Mouse (Mus musculus): Measurements from ENCODE around the gene Ift80. TPM values are rescaled to one million over a fixed set of nuclear protein-coding genes. Genes with fewer than 3 reads are reported as not detected.
"Not testable (repeated sequence)": the region's sequence is repeated elsewhere in the genome, so short reads cannot be mapped to it uniquely, and the experiment has no call there.

Gene Ift80
- polyA plus RNA-seq, 1 experiment from 2014 or later, result 7.1 TPM

GRCm38 (mm10) chr3:68904902-68905778 lies 99.2 kb downstream of the Ift80 start:
- Histone ChIP-seq H3K27ac (no peak overlapping the region), H3K36me3 (no peaks in the 10 kb centered on the region), H3K9me3 (replicated peaks) (no peaks in the 10 kb centered on the region), H3K9ac (no peak overlapping the region), H3K4me3 (no peak overlapping the region), H3K4me1 (peaks cover 6% of the 10 kb centered on the region; the same call in 1 of the 2 replicates), H3K4me2 (no peak overlapping the region), H3K27me3 (replicated peaks) (no peaks in the 10 kb centered on the region)
- ATAC-seq, result no peak
- 61% methylated on average over 2 of the region's 2 CpGs for WGBS (ENCODE audit: insufficient replicate concordance)

DNA sequence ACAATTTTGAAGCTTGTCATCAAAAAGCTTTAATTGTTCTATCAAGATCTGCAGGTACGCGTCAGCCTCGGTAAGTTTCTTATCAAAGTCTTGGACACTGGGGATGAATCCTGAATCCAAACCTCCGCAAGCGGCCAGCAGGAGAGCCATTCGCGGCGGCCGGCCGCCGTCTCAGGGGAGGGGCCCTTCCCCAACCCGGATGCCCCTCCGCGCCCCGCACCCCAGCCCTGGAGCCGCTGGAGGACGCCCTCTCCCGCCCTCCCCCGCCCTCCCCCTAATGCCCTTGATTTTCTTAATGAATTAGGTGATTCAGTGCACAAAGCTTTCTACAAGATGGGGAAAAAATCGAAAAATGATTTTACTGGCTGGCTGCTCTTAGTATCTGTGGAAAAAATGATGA lies 101.7 kb downstream of the Ift80 start:
- not testable (repeated sequence) for H3K9me3 ChIP-seq (replicated peaks); H3K4me1 ChIP-seq; H3K4me3 ChIP-seq; H3K4me2 ChIP-seq; H3K27me3 ChIP-seq (replicated peaks); H3K9ac ChIP-seq; H3K36me3 ChIP-seq; H3K27ac ChIP-seq
- 87% methylated on average over 20 of the region's 20 CpGs for WGBS (ENCODE audit: insufficient replicate concordance)
- peak; percentile 72; the same call in 1 of the 2 replicates for ATAC-seq

DNA sequence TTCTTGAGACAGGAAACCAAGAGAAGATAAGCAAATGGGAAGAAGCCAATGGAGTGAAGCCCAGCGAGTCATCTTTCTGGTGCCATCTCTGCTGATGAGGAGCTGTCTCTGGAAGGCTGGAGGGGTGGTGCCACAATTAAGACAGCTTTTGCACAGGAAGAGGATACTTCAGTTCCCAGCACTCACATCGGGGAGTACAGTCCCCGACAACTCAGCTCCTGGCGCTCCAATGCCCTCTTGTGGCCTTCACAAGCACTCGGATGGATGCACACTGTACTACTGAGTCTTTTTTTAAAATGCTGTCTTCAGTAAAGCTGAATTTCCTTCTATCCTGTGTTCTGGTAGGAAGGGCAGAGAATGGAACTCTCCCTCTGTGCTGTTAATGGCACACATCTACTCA lies 107.2 kb downstream of the Ift80 start:
- Histone ChIP-seq H3K27ac (no peak overlapping the region), H3K4me3 (no peak overlapping the region), H3K36me3 (no peaks in the 10 kb centered on the region), H3K27me3 (replicated peaks) (no peaks in the 10 kb centered on the region), H3K4me2 (no peak overlapping the region), H3K9me3 (replicated peaks) (no peaks in the 10 kb centered on the region), H3K4me1 (no peaks in the 10 kb centered on the region), H3K9ac (no peak overlapping the region)
- WGBS (ENCODE audit: insufficient replicate concordance), result 59% methylated on average over 5 of the region's 5 CpGs
- no peak for ATAC-seq

- Histone ChIP-seq H3K4me2 (no peak overlapping the region), H3K4me1 (no peaks in the 10 kb centered on the region), H3K27me3 (replicated peaks) (no peaks in the 10 kb centered on the region), H3K9me3 (replicated peaks) (no peaks in the 10 kb centered on the region), H3K4me3 (no peak overlapping the region), H3K36me3 (no peaks in the 10 kb centered on the region), H3K27ac (no peak overlapping the region), H3K9ac (no peak overlapping the region)
- ATAC-seq, result no peak
- 81% methylated on average over 4 of the region's 4 CpGs for WGBS (ENCODE audit: insufficient replicate concordance)
These were observed 108.9 kb downstream of the Ift80 start for GRCm38 (mm10) chr3:68895426-68895825.

DNA sequence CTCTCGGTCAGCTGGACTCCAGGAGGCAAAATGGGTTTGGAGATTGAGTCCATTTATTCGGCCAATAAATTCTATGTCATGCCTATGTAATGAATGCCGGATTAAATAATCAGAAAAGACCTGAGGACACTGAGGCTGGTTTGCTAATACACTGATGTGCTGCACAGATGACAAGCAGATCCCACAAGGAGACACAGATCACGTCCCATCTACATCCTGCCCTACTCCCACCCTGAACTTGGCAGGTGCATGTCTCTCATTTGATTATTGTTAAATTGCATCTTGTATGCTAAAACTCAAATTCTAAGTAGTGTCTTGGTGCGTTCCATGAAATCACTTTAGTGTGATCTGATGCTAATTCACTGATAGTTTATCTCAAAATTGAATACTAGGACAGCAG lies 117.5 kb downstream of the Ift80 start:
- Histone ChIP-seq H3K27ac (no peak overlapping the region), H3K9me3 (replicated peaks) (no peaks in the 10 kb centered on the region), H3K4me3 (no peak overlapping the region), H3K27me3 (replicated peaks) (no peaks in the 10 kb centered on the region), H3K4me1 (no peaks in the 10 kb centered on the region), H3K36me3 (no peaks in the 10 kb centered on the region), H3K9ac (no peak overlapping the region), H3K4me2 (no peak overlapping the region)
- ATAC-seq, result no peak
- WGBS (ENCODE audit: insufficient replicate concordance), result 70% methylated on average over 5 of the region's 5 CpGs

GRCm38 (mm10) chr3:68874079-68874478 lies 130.3 kb downstream of the Ift80 start:
- no peaks in the 10 kb centered on the region for H3K36me3 ChIP-seq
- 60% methylated on average over 2 of the region's 2 CpGs for WGBS (ENCODE audit: insufficient replicate concordance)
- ATAC-seq, result no peak
- no peaks in the 10 kb centered on the region for H3K9me3 ChIP-seq (replicated peaks)
- no peak overlapping the region for H3K4me3 ChIP-seq
- H3K27me3 ChIP-seq (replicated peaks), result peaks cover 26% of the 10 kb centered on the region
- peaks cover 14% of the 10 kb centered on the region for H3K4me1 ChIP-seq
- no peak overlapping the region for H3K4me2 ChIP-seq
- no peak overlapping the region for H3K9ac ChIP-seq
- no peak overlapping the region for H3K27ac ChIP-seq

DNA sequence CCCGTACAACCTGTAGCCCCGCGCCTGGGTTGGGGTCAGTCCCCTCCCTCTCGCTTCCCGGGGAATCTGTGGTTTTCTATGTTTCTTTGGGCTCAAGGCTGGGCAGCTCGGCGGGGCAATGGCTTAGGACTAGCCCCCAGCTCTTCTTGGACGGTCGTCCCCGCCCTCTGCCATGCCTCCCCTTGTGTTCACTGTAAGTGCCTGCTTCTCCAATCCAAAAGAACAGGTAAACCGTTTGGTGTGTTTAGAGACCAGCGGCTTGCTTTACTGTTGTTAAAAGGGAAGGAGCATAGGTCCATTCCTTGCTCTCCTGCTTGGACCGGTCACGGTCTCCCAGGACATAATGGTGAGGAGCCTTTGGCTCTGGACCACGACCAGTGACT lies 133.8 kb downstream of the Ift80 start:
- 8% methylated on average over 15 of the region's 15 CpGs for WGBS (ENCODE audit: insufficient replicate concordance)

DNA sequence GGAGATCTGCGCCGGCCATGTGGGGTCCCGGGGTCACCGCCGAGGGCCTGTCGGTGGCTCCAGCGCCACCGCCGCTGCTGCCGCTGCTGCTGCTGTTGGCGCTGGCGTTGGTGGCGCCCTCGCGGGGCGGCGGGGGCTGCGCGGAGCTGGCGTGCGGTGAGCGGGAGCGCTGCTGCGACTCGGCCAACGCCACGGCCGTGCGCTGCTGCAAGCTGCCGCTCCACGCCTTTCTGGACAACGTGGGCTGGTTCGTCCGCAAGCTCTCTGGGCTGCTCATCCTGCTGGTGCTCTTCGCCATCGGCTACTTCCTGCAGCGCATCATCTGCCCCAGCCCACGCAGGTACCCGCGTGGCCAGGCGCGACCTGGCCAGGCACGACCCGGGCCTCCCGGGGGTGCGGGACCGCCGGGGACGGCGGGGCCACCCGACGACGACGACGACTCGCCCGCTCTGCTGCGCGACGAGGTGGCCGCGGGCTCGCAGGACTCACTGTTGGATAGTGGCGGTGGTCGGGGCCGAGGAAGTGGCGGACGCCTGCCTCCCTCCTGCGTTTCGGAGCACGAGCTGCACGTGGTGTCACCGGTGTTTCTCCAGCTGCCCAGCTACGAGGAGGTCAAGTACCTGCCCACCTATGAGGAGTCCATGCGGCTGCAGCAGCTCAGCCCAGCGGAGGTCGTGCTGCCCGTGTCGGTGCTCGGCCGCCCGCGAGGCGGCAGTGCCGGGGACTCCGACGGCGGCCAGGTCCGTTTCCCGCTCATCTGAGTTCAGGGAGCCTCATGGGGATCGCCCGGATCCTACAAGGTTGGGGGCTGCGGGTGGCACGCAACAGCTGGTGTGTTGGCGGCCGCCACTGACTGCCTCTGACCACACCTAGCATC lies 134.4 kb downstream of the Ift80 start:
- no peaks in the 10 kb centered on the region for H3K36me3 ChIP-seq
- no peaks in the 10 kb centered on the region for H3K9me3 ChIP-seq (replicated peaks)
- H3K4me1 ChIP-seq, result peaks cover 19% of the 10 kb centered on the region
- ATAC-seq, result peak; percentile 61
- H3K27me3 ChIP-seq (replicated peaks), result peaks cover 43% of the 10 kb centered on the region
- 2% methylated on average over 94 of the region's 96 CpGs for WGBS (ENCODE audit: insufficient replicate concordance)
- peak overlapping the region; percentile 50 for H3K9ac ChIP-seq
- peak overlapping the region; percentile 93 for H3K4me2 ChIP-seq
- no peak overlapping the region for H3K27ac ChIP-seq
- peak overlapping the region; percentile 63 for H3K4me3 ChIP-seq

More for the DNA sequence above, 133.8 kb downstream of the Ift80 start:
- Histone ChIP-seq H3K36me3 (no peaks in the 10 kb centered on the region), H3K9me3 (replicated peaks) (no peaks in the 10 kb centered on the region), H3K4me1 (peaks cover 19% of the 10 kb centered on the region), H3K9ac (no peak overlapping the region), H3K27ac (no peak overlapping the region), H3K4me2 (peak overlapping the region; percentile 93), H3K27me3 (replicated peaks) (peaks cover 43% of the 10 kb centered on the region), H3K4me3 (peak overlapping the region; percentile 63)
- peak; percentile 19; the same call in 1 of the 2 replicates for ATAC-seq

GRCm38 (mm10) chr3:68869211-68869690 lies 135.1 kb downstream of the Ift80 start, which contains the start of gene 1110032F04Rik:
1110032F04Rik (plus strand) TSS chr3:68869586.
- H3K27me3 ChIP-seq (replicated peaks), result peaks cover 43% of the 10 kb centered on the region
- H3K27ac ChIP-seq, result no peak within 1 kb of the TSS
- H3K4me3 ChIP-seq, result peak within 1 kb of the TSS; percentile 63
- peak within 1 kb of the TSS; percentile 93 for H3K4me2 ChIP-seq
- peak; percentile 54 for ATAC-seq
- peak within 1 kb of the TSS; percentile 50 for H3K9ac ChIP-seq
- under 1% methylated on average over 62 of the region's 62 CpGs for WGBS (ENCODE audit: insufficient replicate concordance)
- no peaks in the 10 kb centered on the region for H3K9me3 ChIP-seq (replicated peaks)
- no peaks in the 10 kb centered on the region for H3K36me3 ChIP-seq
- peaks cover 19% of the 10 kb centered on the region for H3K4me1 ChIP-seq

DNA sequence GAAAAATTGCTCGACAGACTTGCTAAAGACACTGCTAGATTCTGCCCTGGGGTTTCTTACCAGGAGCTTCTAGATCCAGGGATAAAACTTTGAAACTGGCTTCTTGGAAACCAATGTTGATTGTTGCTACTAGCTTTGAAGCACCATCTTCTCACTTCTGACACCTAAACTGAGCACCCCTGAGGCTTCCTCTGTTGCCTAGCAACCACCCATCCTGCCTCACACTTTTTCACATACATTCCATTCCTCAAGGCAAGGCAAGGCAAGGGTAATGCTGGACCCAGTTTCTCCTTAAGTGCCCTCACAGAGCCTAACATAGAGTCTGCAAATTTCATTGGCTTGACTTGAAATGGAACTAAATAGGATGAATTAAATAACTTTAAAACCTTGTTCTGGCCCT lies 152.0 kb downstream of the Ift80 start:
- Histone ChIP-seq H3K9me3 (replicated peaks) (no peaks in the 10 kb centered on the region), H3K27me3 (replicated peaks) (no peaks in the 10 kb centered on the region), H3K4me3 (no peak overlapping the region), H3K36me3 (no peaks in the 10 kb centered on the region), H3K4me1 (no peaks in the 10 kb centered on the region), H3K27ac (no peak overlapping the region), H3K4me2 (no peak overlapping the region), H3K9ac (no peak overlapping the region)
- 62% methylated on average over 1 of the region's 1 CpGs for WGBS (ENCODE audit: insufficient replicate concordance)
- ATAC-seq, result no peak

DNA sequence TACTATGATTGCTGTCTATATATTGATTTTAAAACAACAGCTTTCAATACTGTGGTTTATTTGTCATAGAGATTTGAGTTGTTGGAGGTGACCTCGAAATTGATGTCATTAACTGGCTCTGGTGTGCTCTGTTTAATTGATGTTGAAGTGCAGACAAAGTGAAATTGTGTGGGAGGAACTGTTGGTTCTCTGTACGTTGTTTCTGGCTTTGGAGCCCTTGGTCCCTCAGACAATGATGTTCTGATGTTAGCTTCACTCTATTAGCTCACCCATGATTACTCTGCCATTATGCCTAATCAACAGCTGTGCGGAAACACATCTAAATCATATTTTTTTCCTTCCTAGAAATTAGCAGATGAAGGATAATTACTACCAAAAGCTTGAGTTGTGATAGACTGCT lies 156.0 kb downstream of the Ift80 start:
- Histone ChIP-seq H3K4me1 (no peaks in the 10 kb centered on the region), H3K4me2 (no peak overlapping the region), H3K9me3 (replicated peaks) (no peaks in the 10 kb centered on the region), H3K36me3 (no peaks in the 10 kb centered on the region), H3K27ac (no peak overlapping the region), H3K27me3 (replicated peaks) (no peaks in the 10 kb centered on the region), H3K9ac (no peak overlapping the region), H3K4me3 (no peak overlapping the region)
- ATAC-seq, result no peak
- WGBS (ENCODE audit: insufficient replicate concordance), result 53% methylated on average over 3 of the region's 3 CpGs

DNA sequence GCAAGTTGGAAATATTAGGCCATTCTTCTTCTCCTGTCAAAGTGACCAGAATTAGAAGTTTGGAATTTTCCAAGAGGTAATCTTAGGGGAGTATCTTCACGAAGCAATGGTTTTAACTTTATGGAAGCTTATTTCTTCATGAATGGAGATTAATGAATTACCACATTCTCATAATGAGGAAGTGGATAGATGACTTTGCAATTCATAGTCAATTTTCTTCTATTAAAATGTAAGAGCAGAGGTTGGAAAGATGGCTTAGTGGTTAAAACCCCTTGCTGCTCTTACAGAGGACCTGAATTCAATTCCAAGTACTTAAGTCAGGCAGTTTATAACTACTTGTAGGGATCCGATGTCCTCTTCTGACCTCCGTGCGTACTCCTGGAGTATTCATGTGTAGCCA lies 160.3 kb downstream of the Ift80 start:
- 82% methylated on average over 4 of the region's 4 CpGs for WGBS (ENCODE audit: insufficient replicate concordance)
- Histone ChIP-seq H3K4me2 (no peak overlapping the region), H3K36me3 (no peaks in the 10 kb centered on the region), H3K27me3 (replicated peaks) (no peaks in the 10 kb centered on the region), H3K4me1 (no peaks in the 10 kb centered on the region), H3K9me3 (replicated peaks) (no peaks in the 10 kb centered on the region), H3K27ac (no peak overlapping the region), H3K4me3 (no peak overlapping the region), H3K9ac (no peak overlapping the region)
- ATAC-seq, result no peak
